Mouse (Mus musculus): Measurements from ENCODE around the gene Cstl1.

- TF ChIP-seq CTCF (IDR thresholded peaks at IDR 0.05; ENCODE audit: low read depth, low read length) (0 out of 2 replicates have a peak, but pooled peaks have one; percentile 2), POLR2A (IDR thresholded peaks at IDR 0.05; ENCODE audit: extremely low read depth, insufficient read depth, low read length) (no peak)
These were observed 43.6 kb upstream of the Cstl1 start for GRCm38 (mm10) chr2:148706409-148707201.
